Mouse (Mus musculus): ENCODE results near the gene Xk.

DNA sequence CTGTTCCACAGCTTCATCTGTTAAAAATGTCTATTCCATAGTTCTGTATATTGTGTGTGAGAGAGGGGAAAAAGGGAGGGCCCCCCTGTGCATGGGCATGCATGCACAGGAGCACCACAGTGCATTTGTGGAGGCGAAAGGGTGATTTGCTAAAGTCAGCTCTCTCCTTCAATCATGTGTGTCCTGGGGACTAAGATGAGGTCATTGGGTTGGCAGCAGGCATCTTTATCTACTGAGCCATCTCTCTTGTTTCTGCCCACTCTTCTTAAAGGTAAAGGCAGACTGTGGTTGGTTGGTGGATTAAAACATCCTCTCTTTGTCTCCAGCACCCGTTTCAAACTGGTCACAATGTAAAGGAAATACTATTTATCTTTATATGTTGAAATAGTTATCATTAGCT, 45.5 kb upstream of the Xk start:
- no peak for TF ChIP-seq CTCF (IDR thresholded peaks at IDR 0.05; ENCODE audit: control insufficient read depth, insufficient read depth, insufficient read length)
- TF ChIP-seq CEBPB (IDR thresholded peaks at IDR 0.05; ENCODE audit: low read depth): no peak
- no peak for TF ChIP-seq USF1 (IDR thresholded peaks at IDR 0.05; ENCODE audit: low read depth)
- TF ChIP-seq MYOD1 (IDR thresholded peaks at IDR 0.05; ENCODE audit: control insufficient read depth, insufficient read length, low read depth): no peak
- TF ChIP-seq MYOG (IDR thresholded peaks at IDR 0.05; ENCODE audit: control insufficient read depth, extremely low read depth, insufficient read length): no peak
- no peak for TF ChIP-seq MAX (IDR thresholded peaks at IDR 0.05)

Measured in C2C12 (cell line).